Mouse (Mus musculus): ENCODE results near the gene Lrrc42.

GRCm38 (mm10) chr4:107201779-107202178 is 51.6 kb downstream of the Lrrc42 start:
- TF ChIP-seq CTCF (IDR thresholded peaks at IDR 0.05; ENCODE audit: control insufficient read depth, insufficient read depth, low read length) (no peak), POLR2A (IDR thresholded peaks at IDR 0.05; ENCODE audit: borderline replicate concordance, control insufficient read depth, low read depth, low read length) (no peak)
